Mouse (Mus musculus): ENCODE results near the gene Commd3. TPM values are rescaled to one million over a fixed set of nuclear protein-coding genes. Genes with fewer than 3 reads are reported as not detected.
A peak's percentile ranks its signal among the peaks of the same experiment; 100 is the strongest.

The Commd3 gene
- 135 and 145 TPM in 2 replicates for polyA plus RNA-seq (2016; fragmentation: Nextera tagmentation; extraction: Ambion mirVana)

DNA sequence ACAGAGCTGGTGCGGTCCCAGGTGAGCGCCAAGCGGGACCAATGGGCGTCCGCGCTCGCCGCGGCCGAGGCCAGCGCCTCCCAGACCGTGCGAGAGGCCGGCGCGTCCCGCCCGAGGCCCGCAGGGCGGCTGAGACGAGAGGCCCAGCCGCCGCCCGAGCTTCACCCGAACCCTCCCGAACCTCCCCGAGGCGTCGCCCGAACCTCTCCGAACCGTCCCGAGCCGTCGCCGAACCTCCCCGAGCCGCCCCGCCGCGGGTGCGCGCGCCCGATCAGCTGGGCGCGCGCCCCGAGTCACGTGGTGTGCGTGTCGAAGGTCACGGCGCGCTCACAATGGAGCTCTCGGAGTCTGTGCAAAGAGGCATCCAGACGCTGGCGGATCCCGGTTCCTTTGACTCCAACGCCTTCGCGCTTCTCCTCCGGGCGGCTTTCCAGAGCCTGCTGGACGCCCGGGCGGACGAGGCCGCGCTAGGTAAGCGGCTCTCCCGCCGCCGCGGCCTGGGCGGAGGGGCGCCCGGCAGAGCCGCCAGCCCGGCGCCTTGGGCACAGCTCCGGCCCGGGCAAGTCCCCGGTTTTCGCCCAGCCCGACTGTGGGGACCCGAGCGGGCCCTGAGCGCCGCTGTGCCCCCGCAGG lies at the start of gene Commd3:
Commd3 (plus strand) TSS at position 252 of the 633 bp plus-strand sequence.
- H3K36me3 ChIP-seq, result no peaks in the 10 kb centered on the region
- WGBS, result under 1% methylated on average over 86 of the region's 91 CpGs

DNA sequence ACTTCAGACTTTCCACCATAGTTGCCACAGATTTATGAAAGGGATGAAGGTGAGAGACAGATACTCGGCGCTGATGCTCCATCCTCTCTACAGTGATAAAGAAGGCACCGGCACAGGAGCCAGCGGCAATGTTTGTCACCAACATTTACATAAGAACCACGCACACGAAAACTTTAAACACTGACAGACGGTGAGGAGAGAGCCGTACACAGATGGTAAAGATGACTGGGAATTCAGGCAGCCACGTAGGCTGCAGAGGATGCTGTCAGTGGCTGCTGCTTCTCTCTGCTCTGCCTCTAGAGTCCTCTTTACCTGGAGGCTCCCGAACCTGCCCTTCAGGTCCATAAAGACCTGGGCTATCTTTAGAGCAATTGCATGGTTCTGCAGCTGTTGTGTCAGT lies 49.0 kb upstream of the Commd3 start:
- Histone ChIP-seq H3K27me3 (peaks cover 7% of the 10 kb centered on the region), H3K9ac (replicated peaks) (no peak overlapping the region), H3K36me3 (no peaks in the 10 kb centered on the region), H3K4me3 (no peak overlapping the region), H3K4me2 (replicated peaks) (no peak overlapping the region), H3K27ac (replicated peaks) (no peak overlapping the region), H3K9me3 (no peaks in the 10 kb centered on the region), H3K4me1 (peaks cover 2% of the 10 kb centered on the region; the same call in 1 of the 2 replicates)
- WGBS, result 65% methylated on average over 10 of the region's 10 CpGs
- no peak for ATAC-seq (ENCODE audit: low FRiP score, low read depth)

More for the DNA sequence above, at the start of gene Commd3:
- Histone ChIP-seq H3K27me3 (peaks cover 15% of the 10 kb centered on the region), H3K27ac (replicated peaks) (peak within 1 kb of the TSS; percentile 99), H3K9ac (replicated peaks) (peak within 1 kb of the TSS; percentile 95), H3K9me3 (no peaks in the 10 kb centered on the region), H3K4me1 (peaks cover 19% of the 10 kb centered on the region), H3K4me3 (peak within 1 kb of the TSS; percentile 69), H3K4me2 (replicated peaks) (peak within 1 kb of the TSS; percentile 77)
- peak; percentile 83 for ATAC-seq (ENCODE audit: low FRiP score, low read depth)

GRCm38 (mm10) chr2:18630547-18630946 lies 41.6 kb upstream of the Commd3 start:
- Histone ChIP-seq H3K4me1 (no peaks in the 10 kb centered on the region), H3K9ac (replicated peaks) (no peak overlapping the region), H3K36me3 (no peaks in the 10 kb centered on the region), H3K27ac (replicated peaks) (no peak overlapping the region), H3K9me3 (no peaks in the 10 kb centered on the region), H3K4me2 (replicated peaks) (no peak overlapping the region), H3K27me3 (no peaks in the 10 kb centered on the region), H3K4me3 (no peak overlapping the region)
- WGBS, result 83% methylated on average over 5 of the region's 5 CpGs
- ATAC-seq (ENCODE audit: low FRiP score, low read depth), result no peak

DNA sequence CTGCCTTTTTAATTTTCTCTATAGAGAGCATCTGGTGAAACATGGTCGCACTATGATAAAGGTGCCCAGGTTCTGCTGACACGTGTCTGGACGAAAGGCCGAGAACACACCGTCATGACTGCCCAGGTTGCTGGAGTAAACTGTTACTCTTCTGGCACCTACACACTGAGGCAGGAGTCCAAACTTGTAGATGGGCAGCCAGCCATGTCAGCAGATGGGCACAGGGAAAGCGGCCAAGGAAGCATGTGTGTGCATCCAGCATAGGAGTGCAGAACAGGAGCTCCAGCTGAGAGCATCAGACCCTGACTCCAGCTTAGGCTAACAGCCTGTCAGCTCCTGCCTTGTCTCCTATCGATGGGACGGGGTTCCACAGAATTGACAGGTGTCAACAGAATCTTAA lies 37.1 kb upstream of the Commd3 start:
- Histone ChIP-seq H3K4me2 (replicated peaks) (no peak overlapping the region), H3K4me3 (no peak overlapping the region), H3K9ac (replicated peaks) (no peak overlapping the region), H3K27me3 (no peaks in the 10 kb centered on the region), H3K36me3 (no peaks in the 10 kb centered on the region), H3K4me1 (no peaks in the 10 kb centered on the region), H3K27ac (replicated peaks) (no peak overlapping the region), H3K9me3 (0 out of 2 replicates have a peak, but pooled peaks cover 3% of the 10 kb centered on the region)
- WGBS, result 88% methylated on average over 8 of the region's 8 CpGs
- no peak for ATAC-seq (ENCODE audit: low FRiP score, low read depth)

- Histone ChIP-seq H3K4me3 (no peak overlapping the region), H3K9ac (replicated peaks) (no peak overlapping the region), H3K27me3 (no peaks in the 10 kb centered on the region; the same call in 1 of the 2 replicates), H3K9me3 (no peaks in the 10 kb centered on the region), H3K27ac (replicated peaks) (no peak overlapping the region), H3K36me3 (no peaks in the 10 kb centered on the region), H3K4me2 (replicated peaks) (no peak overlapping the region), H3K4me1 (no peaks in the 10 kb centered on the region)
- no peak for ATAC-seq (ENCODE audit: low FRiP score, low read depth)
- WGBS, result 73% methylated on average over 4 of the region's 4 CpGs
Observed at GRCm38 (mm10) chr2:18648563-18648962, 23.6 kb upstream of the Commd3 start.

- no peak for ATAC-seq (ENCODE audit: low FRiP score, low read depth)
- H3K36me3 ChIP-seq, result no peaks in the 10 kb centered on the region
- 80% methylated on average over 5 of the region's 5 CpGs for WGBS
Observed at GRCm38 (mm10) chr2:18654821-18655220, 17.4 kb upstream of the Commd3 start.

GRCm38 (mm10) chr2:18664003-18664402 lies 8.2 kb upstream of the Commd3 start:
- WGBS, result 94% methylated on average over 3 of the region's 3 CpGs
- Histone ChIP-seq H3K9ac (replicated peaks) (no peak overlapping the region), H3K9me3 (no peaks in the 10 kb centered on the region), H3K36me3 (no peaks in the 10 kb centered on the region), H3K27me3 (no peaks in the 10 kb centered on the region), H3K4me1 (no peaks in the 10 kb centered on the region), H3K4me3 (no peak overlapping the region), H3K27ac (replicated peaks) (no peak overlapping the region), H3K4me2 (replicated peaks) (no peak overlapping the region)
- no peak for ATAC-seq (ENCODE audit: low FRiP score, low read depth)

More at GRCm38 (mm10) chr2:18654821-18655220, 17.4 kb upstream of the Commd3 start:
- no peaks in the 10 kb centered on the region for H3K4me1 ChIP-seq
- H3K9ac ChIP-seq (replicated peaks), result no peak overlapping the region
- H3K27me3 ChIP-seq, result no peaks in the 10 kb centered on the region
- H3K9me3 ChIP-seq, result no peaks in the 10 kb centered on the region
- H3K27ac ChIP-seq (replicated peaks), result no peak overlapping the region
- H3K4me2 ChIP-seq (replicated peaks), result no peak overlapping the region
- H3K4me3 ChIP-seq, result no peak overlapping the region

- 6% methylated on average over 6 of the region's 6 CpGs for WGBS
- H3K4me3 ChIP-seq, result no peak overlapping the region
- H3K9ac ChIP-seq (replicated peaks), result no peak overlapping the region
- no peak overlapping the region for H3K27ac ChIP-seq (replicated peaks)
- peaks cover 17% of the 10 kb centered on the region for H3K4me1 ChIP-seq
- H3K36me3 ChIP-seq, result no peaks in the 10 kb centered on the region
- no peak for ATAC-seq (ENCODE audit: low FRiP score, low read depth)
- H3K4me2 ChIP-seq (replicated peaks), result no peak overlapping the region
- H3K27me3 ChIP-seq, result peaks cover 14% of the 10 kb centered on the region
- no peaks in the 10 kb centered on the region for H3K9me3 ChIP-seq
Observed at GRCm38 (mm10) chr2:18671041-18671440, 1.1 kb upstream of the Commd3 start.

DNA sequence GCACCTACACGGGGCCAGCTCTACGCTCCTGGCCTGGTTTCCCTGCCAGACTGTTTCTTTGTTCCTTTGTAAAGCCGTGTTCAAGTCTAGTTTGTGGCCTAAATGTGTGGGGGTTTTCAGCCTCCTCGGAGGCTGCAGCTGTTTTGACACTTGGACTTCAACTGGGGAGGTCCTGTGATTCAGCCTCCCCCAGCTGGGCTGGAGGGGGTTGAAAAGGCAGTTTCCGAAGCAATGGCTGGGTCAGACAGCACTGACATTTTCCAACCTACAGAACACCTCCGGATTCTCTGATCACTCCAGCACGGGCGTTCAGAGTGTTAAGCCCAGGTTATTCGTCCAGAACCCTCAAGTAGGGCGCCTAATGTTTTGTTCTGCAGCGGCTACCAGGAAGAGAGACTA lies 581 bp downstream of the Commd3 start:
- H3K36me3 ChIP-seq, result no peaks in the 10 kb centered on the region
- WGBS, result 1% methylated on average over 11 of the region's 11 CpGs
- H3K9ac ChIP-seq (replicated peaks), result peak overlapping the region; percentile 95
- H3K9me3 ChIP-seq, result no peaks in the 10 kb centered on the region
- H3K4me2 ChIP-seq (replicated peaks), result peak overlapping the region; percentile 77
- H3K4me3 ChIP-seq, result peak overlapping the region; percentile 69
- ATAC-seq (ENCODE audit: low FRiP score, low read depth), result no peak
- peaks cover 15% of the 10 kb centered on the region for H3K27me3 ChIP-seq
- H3K27ac ChIP-seq (replicated peaks), result peak overlapping the region; percentile 99
- peaks cover 19% of the 10 kb centered on the region for H3K4me1 ChIP-seq

DNA sequence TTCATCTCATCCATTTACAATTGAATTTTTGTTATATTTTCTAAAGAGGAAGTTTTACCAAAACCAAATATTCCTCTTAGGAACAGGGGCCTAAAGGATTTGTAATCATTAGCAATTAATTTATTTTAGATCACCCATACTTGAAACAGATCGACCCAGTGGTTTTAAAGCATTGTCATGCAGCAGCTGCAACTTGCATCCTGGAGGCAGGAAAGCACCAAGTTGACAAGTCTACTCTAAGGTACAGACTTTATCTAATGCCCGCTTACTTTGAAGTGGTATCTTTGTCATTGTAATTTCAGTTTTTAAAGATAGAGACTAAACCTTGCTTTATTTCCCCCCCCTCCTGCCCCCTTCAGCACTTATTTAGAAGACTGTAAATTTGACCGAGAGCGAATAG lies 1.6 kb downstream of the Commd3 start:
- H3K9ac ChIP-seq (replicated peaks), result no peak overlapping the region
- peaks cover 27% of the 10 kb centered on the region for H3K4me1 ChIP-seq
- H3K4me2 ChIP-seq (replicated peaks), result no peak overlapping the region
- H3K9me3 ChIP-seq, result no peaks in the 10 kb centered on the region
- no peak overlapping the region for H3K27ac ChIP-seq (replicated peaks)
- H3K4me3 ChIP-seq, result no peak overlapping the region
- 19% methylated on average over 4 of the region's 4 CpGs for WGBS
- no peak for ATAC-seq (ENCODE audit: low FRiP score, low read depth)
- H3K36me3 ChIP-seq, result no peaks in the 10 kb centered on the region
- H3K27me3 ChIP-seq, result peaks cover 15% of the 10 kb centered on the region

GRCm38 (mm10) chr2:18674193-18674902 lies 2.2 kb downstream of the Commd3 start:
- Histone ChIP-seq H3K4me3 (no peak overlapping the region), H3K4me2 (replicated peaks) (no peak overlapping the region), H3K27me3 (peaks cover 19% of the 10 kb centered on the region), H3K36me3 (no peaks in the 10 kb centered on the region), H3K4me1 (peaks cover 30% of the 10 kb centered on the region), H3K9me3 (no peaks in the 10 kb centered on the region), H3K27ac (replicated peaks) (no peak overlapping the region), H3K9ac (replicated peaks) (no peak overlapping the region)
- WGBS, result 20% methylated on average over 4 of the region's 4 CpGs
- ATAC-seq (ENCODE audit: low FRiP score, low read depth), result no peak

GRCm38 (mm10) chr2:18675681-18676456 lies 3.7 kb downstream of the Commd3 start:
- 2% methylated on average over 42 of the region's 42 CpGs for WGBS
- H3K9ac ChIP-seq (replicated peaks), result peak overlapping the region; percentile 95
- no peaks in the 10 kb centered on the region for H3K36me3 ChIP-seq
- H3K27me3 ChIP-seq, result peaks cover 30% of the 10 kb centered on the region
- no peak for ATAC-seq (ENCODE audit: low FRiP score, low read depth)
- peaks cover 42% of the 10 kb centered on the region for H3K4me1 ChIP-seq
- H3K4me3 ChIP-seq, result peak overlapping the region; percentile 88
- peak overlapping the region; percentile 98 for H3K27ac ChIP-seq (replicated peaks)
- peak overlapping the region; percentile 81 for H3K4me2 ChIP-seq (replicated peaks)
- no peaks in the 10 kb centered on the region for H3K9me3 ChIP-seq

Data from midbrain, embryonic 12.5 days (tissue).